Mouse (Mus musculus): ENCODE measurements around the gene Fads3. TPM values are rescaled to one million over a fixed set of nuclear protein-coding genes. Genes with fewer than 3 reads are reported as not detected.

Fads3 gene
- total RNA-seq, 2 experiments from 2014 or later = 32.2 to 32.6 TPM

- DNase-seq (ENCODE audit: low spot score in 2 of 2) = no peak
These were observed 8.2 kb downstream of the Fads3 start for GRCm38 (mm10) chr19:10049533-10049932.

- no peak for DNase-seq (ENCODE audit: low spot score in 2 of 2)
These were observed 9.1 kb downstream of the Fads3 start for GRCm38 (mm10) chr19:10050438-10050837.

- no peak for DNase-seq (ENCODE audit: low spot score in 2 of 2)
These were observed 11.3 kb downstream of the Fads3 start for GRCm38 (mm10) chr19:10052698-10053097.

GRCm38 (mm10) chr19:10053692-10054260, 12.4 kb downstream of the Fads3 start:
- no peak for DNase-seq (ENCODE audit: low spot score in 2 of 2)

GRCm38 (mm10) chr19:10054361-10055075, 13.1 kb downstream of the Fads3 start:
- DNase-seq (ENCODE audit: low spot score in 2 of 2) = no peak

GRCm38 (mm10) chr19:10055261-10055660, 13.9 kb downstream of the Fads3 start:
- DNase-seq (ENCODE audit: low spot score in 2 of 2) = no peak

GRCm38 (mm10) chr19:10055783-10056660, 14.7 kb downstream of the Fads3 start:
- DNase-seq (ENCODE audit: low spot score in 2 of 2) = no peak

- no peak for DNase-seq (ENCODE audit: low spot score in 2 of 2)
These were observed 15.3 kb downstream of the Fads3 start for GRCm38 (mm10) chr19:10056686-10057085.

GRCm38 (mm10) chr19:10057486-10058351, 16.4 kb downstream of the Fads3 start:
- DNase-seq (ENCODE audit: low spot score in 2 of 2) = no peak

GRCm38 (mm10) chr19:10058352-10058825, 17.0 kb downstream of the Fads3 start:
- DNase-seq (ENCODE audit: low spot score in 2 of 2) = no peak

GRCm38 (mm10) chr19:10058876-10059427, 17.6 kb downstream of the Fads3 start:
- no peak for DNase-seq (ENCODE audit: low spot score in 2 of 2)

- peak; percentile 27 to 42 for DNase-seq (ENCODE audit: low spot score in 2 of 2)
These were observed 18.7 kb downstream of the Fads3 start for GRCm38 (mm10) chr19:10059911-10060567.

- DNase-seq (ENCODE audit: low spot score in 2 of 2) = no peak
These were observed 19.6 kb downstream of the Fads3 start for GRCm38 (mm10) chr19:10060783-10061590.

- no peak for DNase-seq (ENCODE audit: low spot score in 2 of 2)
These were observed 20.3 kb downstream of the Fads3 start for GRCm38 (mm10) chr19:10061624-10062023.

GRCm38 (mm10) chr19:10062292-10062691, 20.9 kb downstream of the Fads3 start:
- DNase-seq (ENCODE audit: low spot score in 2 of 2) = no peak

GRCm38 (mm10) chr19:10062862-10063261, 21.5 kb downstream of the Fads3 start:
- no peak for DNase-seq (ENCODE audit: low spot score in 2 of 2)

- peak in 1 of 2 experiments; percentile 42 for DNase-seq (ENCODE audit: low spot score in 2 of 2)
These were observed 23.0 kb downstream of the Fads3 start for GRCm38 (mm10) chr19:10064173-10065012.
